Mouse (Mus musculus) effector memory CD4-positive, alpha-beta T cell, adult 7 months (primary cell): ENCODE data around the gene Sepsecs. TPM values are rescaled to one million over a fixed set of nuclear protein-coding genes. Genes with fewer than 3 reads are reported as not detected.

Experiments used
- polyA plus RNA-seq: library from polyadenylated mRNA; unstranded; fragments of 100-300 nt; shearing (Covaris generic); gene quantifications from one replicate; pipeline ENCODE4 v1.2.1, GENCODE M21; 2017

Gene Sepsecs
- 12.5 TPM for polyA plus RNA-seq

GRCm38 (mm10) chr5:52669426-52670191, at the start of gene Sepsecs:
Sepsecs (minus strand) TSS chr5:52669708.

Other genes with a start within 250 kb of the Sepsecs start
- gene Ccdc149, start 198.2 kb downstream of the Sepsecs start, polyA plus RNA-seq, result not detected
- gene Lgi2, start 103.2 kb downstream of the Sepsecs start, polyA plus RNA-seq, result not detected
- gene Pi4k2b, start 71.9 kb upstream of the Sepsecs start, polyA plus RNA-seq, result 9.5 TPM
- 14.4 TPM for gene Zcchc4, start 105.7 kb upstream of the Sepsecs start, polyA plus RNA-seq
- gene Anapc4, start 164.3 kb upstream of the Sepsecs start, polyA plus RNA-seq, result 39.1 TPM